Mouse (Mus musculus) bone marrow, adult 2 months (tissue): ENCODE results near the gene Slc1a4.

Experiments used
- CTCF ChIP-seq: fragments of 200-500 bp; IDR thresholded peaks from 2 replicates; pipeline ENCODE4 v1.5.1; 2011; ENCODE audit warnings: low read length, control low read depth; ENCODE audit not compliant: control insufficient read depth, insufficient read depth
- POLR2A ChIP-seq: fragments of 200-500 bp; IDR thresholded peaks from 2 replicates; pipeline ENCODE4 v1.6.1; 2011; ENCODE audit warnings: low read depth, mild to moderate bottlenecking, control low read depth, low read length, borderline replicate concordance; ENCODE audit not compliant: control insufficient read depth

- no peak for TF ChIP-seq CTCF
- no peak for TF ChIP-seq POLR2A
Measured at GRCm38 (mm10) chr11:20325073-20325694, 7.3 kb downstream of the Slc1a4 start.
